Mouse (Mus musculus) kidney, adult 8-10 months (tissue): ENCODE results near the gene Mllt6.
"Not testable (repeated sequence)": the region's sequence is repeated elsewhere in the genome, so short reads cannot be mapped to it uniquely, and the experiment has no call there.

ENCODE experiments used
- DNase-seq, 2 experiments: peaks; one replicate each; pipeline ENCODE4 v3.0.0; 2022

The Mllt6 gene

DNA sequence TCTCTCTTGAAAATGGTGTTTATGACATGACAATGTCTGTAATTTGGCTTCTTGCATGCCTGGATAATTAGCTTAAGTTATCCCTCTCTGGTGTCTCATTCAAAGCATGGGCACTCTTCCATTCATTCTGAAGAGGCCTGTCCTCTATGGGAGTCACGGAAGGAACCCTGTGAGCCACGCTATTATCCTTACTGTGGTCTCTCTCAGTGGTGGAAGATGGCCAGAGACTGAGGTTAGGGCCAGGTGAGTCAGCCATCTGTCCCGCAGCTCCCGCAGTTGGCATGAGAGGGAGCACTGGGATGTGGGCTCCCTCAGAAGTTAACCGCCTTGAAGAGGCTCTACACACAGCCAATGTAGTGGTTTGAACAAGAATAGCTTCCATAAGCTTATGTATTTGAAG is 12.9 kb upstream of the Mllt6 start:
- DNase-seq = no peak

DNA sequence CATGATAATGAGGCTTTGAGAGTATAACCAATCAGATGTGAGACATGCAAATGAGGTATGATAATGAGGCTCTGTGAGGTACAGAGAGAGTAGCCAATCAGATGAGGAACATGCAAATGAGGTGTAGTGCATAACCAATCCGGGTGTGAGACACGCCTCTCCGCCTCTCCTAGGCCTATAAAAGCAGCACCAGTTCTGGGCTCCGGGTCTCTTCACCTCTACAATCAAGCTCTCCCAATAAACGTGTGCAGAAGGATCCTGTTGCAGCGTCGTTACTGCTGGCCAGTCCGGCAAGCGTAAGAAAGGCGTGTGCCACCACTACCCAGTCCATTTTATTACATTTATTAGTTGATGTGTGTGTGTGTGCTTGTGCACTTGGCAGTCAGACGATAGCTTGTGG is 9.8 kb upstream of the Mllt6 start:
- not testable (repeated sequence) for DNase-seq

GRCm38 (mm10) chr11:97654210-97654609 is 9.0 kb upstream of the Mllt6 start:
- no peak for DNase-seq

GRCm38 (mm10) chr11:97656269-97656971 is 6.8 kb upstream of the Mllt6 start:
- no peak for DNase-seq

DNA sequence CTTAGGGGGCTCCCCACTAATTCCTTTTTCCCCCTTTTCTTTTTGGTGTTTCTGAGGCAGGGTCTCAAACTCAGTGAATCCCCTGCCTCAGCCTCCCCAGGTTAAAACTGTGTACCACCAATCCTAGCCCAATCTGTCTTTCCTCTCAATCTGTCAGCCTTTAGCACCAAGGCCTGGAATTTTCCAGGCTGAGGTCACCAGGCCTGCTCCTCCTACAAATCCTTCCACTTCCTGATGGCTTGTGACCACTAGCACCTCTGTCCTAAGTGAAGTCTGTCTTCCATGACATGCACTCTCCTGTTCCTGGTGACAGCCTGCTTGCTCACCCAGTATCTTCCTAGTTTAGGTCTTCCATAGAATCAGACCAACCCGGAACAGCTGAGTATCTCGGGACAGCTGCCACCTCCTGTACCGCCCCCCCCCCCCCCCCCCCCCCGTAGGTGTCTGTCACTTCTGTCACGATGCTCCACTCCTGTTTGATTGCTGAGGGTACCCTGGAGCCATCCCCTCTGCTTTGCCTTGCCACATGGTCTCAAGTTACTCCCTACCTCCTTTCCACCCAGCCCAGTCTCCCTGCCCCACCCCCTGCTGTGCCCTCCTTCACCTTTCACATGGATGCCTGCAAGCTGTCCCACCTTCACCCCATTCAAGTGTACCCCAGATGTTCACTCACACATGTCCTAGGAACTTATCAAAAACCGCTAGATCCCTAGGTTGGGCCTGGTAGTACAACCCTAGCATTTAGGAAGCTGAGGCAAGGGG is 5.8 kb upstream of the Mllt6 start:
- no peak for DNase-seq

GRCm38 (mm10) chr11:97657967-97658366 is 5.2 kb upstream of the Mllt6 start:
- DNase-seq = not testable (repeated sequence)

DNA sequence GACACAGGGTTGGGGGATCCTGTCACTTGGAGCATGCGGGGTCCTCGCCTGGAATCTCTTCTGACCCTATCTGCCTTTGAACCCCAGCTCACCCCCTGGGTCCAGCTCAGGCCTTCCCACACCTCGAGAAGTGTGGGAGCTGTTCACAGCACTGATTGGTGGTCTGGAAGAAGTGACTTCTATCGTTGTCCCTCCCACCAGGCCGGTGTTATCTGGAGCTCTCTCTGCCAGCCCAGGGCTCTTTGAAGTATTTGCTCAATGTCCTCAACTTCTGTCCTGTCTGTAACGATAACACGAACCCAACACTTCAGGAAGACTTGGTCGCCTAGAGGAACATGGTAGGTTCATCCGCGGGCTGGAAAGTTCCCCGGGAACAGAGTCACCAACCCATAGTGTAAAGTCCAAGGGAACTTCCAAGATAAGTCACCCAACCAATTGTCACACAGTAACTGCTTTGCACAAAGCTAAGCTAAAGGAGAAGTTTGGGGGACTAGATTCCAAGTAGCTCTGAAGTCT is 4.4 kb upstream of the Mllt6 start:
- no peak for DNase-seq

DNA sequence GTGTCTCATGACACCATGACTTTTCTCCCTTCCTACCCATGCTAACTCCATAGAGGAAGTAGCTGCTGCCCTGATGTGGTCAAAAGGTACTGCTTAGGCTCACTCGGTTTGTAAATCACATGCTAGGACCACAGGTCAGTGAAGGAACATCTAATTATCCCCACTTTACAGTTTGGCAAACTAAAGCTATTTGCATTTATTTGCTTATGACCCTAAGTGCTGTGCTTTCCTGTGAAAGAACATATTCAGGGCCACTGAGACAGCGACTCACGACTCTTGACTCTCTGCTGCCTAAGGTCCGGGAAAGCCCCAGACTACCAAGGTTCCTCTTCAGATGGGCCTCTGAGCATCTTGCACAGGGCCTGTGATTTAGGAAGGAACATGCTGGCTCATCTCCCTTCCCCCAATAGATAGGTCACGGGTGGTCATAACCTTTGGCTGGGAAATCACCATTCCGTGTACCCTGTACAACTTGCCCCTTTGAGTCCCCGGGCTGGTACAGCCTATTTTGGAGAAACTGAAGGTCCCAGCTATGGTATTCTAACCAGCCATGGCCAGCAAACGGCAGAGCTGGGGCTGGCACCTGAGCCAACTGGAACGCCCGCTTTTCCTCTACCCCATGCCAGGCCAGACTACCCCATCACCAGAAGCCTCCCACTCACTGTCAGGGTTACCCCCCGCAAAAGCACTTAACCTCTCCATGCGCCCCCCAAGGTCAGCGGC is 3.8 kb upstream of the Mllt6 start:
- no peak for DNase-seq

GRCm38 (mm10) chr11:97659990-97660714 is 3.1 kb upstream of the Mllt6 start:
- peak; percentile 68 to 73 for DNase-seq

DNA sequence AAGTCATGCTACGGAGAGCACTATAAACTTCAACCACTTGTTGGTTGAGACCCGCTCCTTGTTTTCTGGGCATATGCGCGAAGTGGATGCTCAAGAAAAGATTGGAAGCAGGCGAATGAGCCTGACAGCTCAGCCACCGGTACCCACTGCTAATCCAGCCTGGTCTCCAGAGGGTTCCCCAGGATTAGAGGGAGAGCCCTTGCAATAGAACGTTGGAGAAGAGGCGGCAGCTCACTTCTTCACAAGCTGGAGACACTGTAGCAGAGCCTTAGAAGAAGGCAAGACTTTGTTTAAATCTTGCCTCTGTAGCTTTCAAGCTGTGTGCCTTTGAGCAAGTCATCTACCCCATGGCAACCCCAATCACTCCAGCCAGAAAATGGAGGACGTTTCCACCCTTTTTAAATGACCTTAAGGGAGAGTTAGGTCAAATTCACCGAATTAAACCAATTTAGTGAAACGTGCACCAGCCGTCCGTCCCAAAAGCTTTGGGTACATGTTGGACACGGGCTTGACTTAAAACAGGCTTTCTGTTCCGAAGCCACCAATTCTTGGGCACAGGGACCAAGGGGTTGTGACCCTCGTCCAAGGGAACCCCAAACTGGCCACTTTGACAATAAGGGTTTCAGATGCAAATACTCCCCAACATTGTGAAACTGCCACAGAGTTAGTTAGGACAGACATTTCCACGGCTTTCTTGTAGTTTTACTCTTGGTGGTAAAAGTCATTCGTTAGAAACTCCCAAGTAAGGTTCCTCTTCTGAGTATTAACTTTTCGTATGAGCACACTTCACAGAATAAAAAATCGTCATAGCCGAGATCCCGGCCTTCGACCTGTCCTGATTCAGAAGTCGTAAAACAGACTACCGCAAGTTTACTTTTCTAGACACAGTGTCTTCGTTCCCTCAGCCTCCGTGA is 2.2 kb upstream of the Mllt6 start:
- peak in 1 of 2 experiments; percentile 35 for DNase-seq

DNA sequence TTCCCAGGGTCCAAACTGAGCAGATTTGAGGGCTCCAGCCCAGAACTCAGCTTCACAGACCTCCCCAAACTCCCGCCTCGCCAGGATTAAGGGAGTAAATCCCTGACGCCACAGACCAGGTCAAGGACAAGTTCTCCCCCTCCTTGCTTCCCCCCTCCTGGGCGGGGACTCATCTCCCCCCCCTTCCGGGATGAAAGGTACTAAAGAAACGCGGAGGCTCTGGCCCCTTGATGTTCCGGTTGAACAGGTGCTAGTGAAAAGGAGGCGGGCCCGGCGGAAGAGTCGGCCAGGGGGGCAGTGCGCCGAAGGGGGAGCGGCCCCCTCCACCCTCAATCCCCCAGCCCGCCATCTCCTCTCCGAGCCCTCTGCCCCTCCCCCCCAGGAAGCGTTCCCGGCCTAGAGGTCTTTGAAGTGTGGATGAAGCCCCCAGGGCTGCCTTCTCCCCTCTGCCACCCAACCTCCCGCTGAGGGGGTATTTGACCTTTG is 1.5 kb upstream of the Mllt6 start:
- peak; percentile 90 to 92 for DNase-seq

- peak; percentile 73 to 75 for DNase-seq
Measured at GRCm38 (mm10) chr11:97662207-97662892, 864 bp upstream of the Mllt6 start.

- DNase-seq = peak; percentile 50 to 51
Measured at GRCm38 (mm10) chr11:97663528-97664338, 519 bp downstream of the Mllt6 start.

DNA sequence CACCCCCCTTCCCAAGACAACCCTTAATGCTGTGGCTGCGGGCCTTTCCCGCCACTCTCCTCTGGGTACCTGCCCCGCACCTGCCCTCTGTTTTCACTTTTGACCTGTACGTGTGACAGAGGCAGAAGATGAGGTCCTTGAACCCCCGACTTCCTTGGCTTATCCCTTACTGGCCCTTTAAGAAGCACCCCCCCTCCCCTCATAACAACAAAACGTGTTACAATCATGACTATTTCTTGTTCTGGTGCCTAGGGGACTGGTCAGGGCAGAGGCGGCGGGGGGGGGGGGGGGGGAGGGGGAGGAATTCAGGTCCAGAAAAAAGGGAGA is 1.1 kb downstream of the Mllt6 start:
- DNase-seq = no peak

DNA sequence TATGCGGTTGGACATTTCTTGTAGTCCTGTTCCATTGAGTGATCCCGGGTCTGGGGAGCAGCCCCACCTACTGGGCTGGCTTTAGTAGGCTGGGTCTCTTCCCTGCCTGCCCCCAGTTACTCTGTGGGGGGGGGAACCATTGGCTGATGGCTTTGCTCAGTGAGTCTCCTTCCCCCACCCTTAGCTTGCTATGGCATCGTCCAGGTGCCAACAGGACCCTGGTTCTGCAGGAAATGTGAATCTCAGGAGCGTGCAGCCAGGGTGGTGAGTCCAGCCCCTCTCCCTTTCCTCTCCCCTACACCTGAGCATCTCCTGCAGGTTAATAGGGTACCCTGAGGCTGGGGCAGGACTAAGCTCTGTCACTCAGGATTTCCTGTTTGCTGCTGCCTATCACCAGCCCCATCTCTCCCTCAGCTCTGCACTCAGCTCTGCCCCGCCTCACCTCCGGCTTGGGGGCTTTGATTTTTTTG is 1.6 kb downstream of the Mllt6 start:
- DNase-seq = no peak

GRCm38 (mm10) chr11:97665431-97665830 is 2.2 kb downstream of the Mllt6 start:
- no peak for DNase-seq

- no peak for DNase-seq
Measured at GRCm38 (mm10) chr11:97666221-97666620, 3.0 kb downstream of the Mllt6 start.

GRCm38 (mm10) chr11:97666794-97667193 is 3.6 kb downstream of the Mllt6 start:
- DNase-seq = no peak

GRCm38 (mm10) chr11:97668160-97668559 is 4.9 kb downstream of the Mllt6 start:
- no peak for DNase-seq

DNA sequence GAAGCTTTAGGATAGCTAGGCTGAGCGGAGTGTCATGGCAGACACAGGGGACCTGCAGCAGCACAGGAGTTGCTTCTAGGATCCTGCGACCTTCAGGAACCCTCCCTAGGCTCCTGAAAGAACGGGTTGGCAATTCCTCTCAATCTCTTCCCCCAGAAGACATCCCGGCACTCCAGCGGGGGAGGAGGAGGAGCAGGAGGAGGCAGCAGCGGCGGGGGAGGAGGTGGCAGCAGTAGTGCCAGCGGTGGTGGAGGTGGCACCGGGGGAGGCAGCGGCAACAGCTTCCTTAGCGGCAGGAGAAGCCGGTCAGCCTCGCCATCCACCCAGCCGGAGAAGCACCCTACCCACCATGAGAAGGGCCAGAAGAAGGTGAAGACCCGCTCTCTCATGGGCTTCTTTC is 6.1 kb downstream of the Mllt6 start:
- no peak for DNase-seq
